Mouse (Mus musculus) erythroblast, embryonic 14.5 days (primary cell): ENCODE measurements around the gene Eif5a.

Experiments
- GATA1 ChIP-seq: IDR thresholded peaks from 2 replicates; pipeline ENCODE4 v1.6.1; 2012; ENCODE audit warnings: low read length, inconsistent platforms, mixed read lengths
- TAL1 ChIP-seq: IDR thresholded peaks from 3 replicates; pipeline ENCODE4 v1.6.1; 2012; ENCODE audit warnings: low read length, inconsistent platforms, mixed read lengths

DNA sequence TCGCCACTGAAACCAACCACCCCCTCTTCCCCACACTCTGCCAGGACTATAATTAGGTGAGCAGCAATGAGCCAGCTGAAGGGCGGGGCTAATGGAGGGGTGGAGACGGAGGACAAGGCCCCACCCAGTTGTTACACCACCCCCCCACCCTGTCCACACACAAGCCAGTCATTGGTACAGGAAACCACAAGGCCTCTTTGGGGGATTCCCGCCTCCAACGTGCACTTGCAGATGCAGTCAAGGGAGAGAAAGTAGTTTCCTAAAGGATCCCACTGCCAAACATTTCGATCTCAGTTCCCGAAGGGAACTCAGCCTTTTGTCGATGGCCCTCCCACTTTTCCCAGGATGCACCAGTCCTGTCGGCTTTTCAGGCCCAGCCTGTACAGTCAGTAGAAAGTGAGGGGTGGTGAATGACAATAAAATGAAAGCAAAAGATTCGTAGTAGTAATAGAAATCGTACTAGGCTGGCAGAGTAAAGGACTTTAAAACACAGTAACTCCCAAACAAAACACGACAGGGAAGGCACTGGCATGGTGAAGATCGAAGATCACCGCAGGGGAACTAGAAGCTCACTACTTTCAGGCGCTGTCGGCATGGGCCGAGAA, 2.0 kb downstream of the Eif5a start:
- no peak for TF ChIP-seq TAL1
- TF ChIP-seq GATA1, result no peak
